Mouse (Mus musculus) lung, postnatal 0 days (tissue): ENCODE data around the gene Mycbp. TPM values are rescaled to one million over a fixed set of nuclear protein-coding genes. Genes with fewer than 3 reads are reported as not detected.
A peak's percentile ranks its signal among the peaks of the same experiment; 100 is the strongest.

Source experiments
- ATAC-seq: fragments of 200-750 bp; cut with Nextera tagmentation; 2 replicates; pipeline ENCODE4 v1.8.0; 2017; ENCODE audit warnings: moderate library complexity
- DNase-seq: peaks from one replicate; pipeline ENCODE4 v3.0.0-alpha.2; 2016; ENCODE audit warnings: low spot score
- H3K27ac ChIP-seq: fragments of 300-500 bp; sonication (generic); 2 replicates; pipeline ENCODE4 v1.5.1; 2014; ENCODE audit warnings: antibody characterized with exemption, mild to moderate bottlenecking, low read length, mixed read lengths
- H3K27me3 ChIP-seq: fragments of 300-500 bp; sonication (generic); replicated peaks from 2 replicates; pipeline ENCODE4 v1.6.1; 2014; ENCODE audit warnings: low read length, mixed read lengths; ENCODE audit not compliant: insufficient read depth
- H3K36me3 ChIP-seq: fragments of 300-500 bp; sonication (generic); 2 replicates; pipeline ENCODE4 v1.6.1; 2014; ENCODE audit warnings: low read length, mixed read lengths; ENCODE audit not compliant: insufficient read depth
- H3K4me1 ChIP-seq: fragments of 300-500 bp; sonication (generic); 2 replicates; pipeline ENCODE4 v1.6.1; 2014; ENCODE audit warnings: antibody characterized with exemption, low read depth, low read length, mixed read lengths; ENCODE audit not compliant: insufficient read depth
- H3K4me2 ChIP-seq: fragments of 300-500 bp; sonication (generic); replicated peaks from 2 replicates; pipeline ENCODE4 v1.6.1; 2014; ENCODE audit warnings: low read depth, mild to moderate bottlenecking, low read length, moderate library complexity, mixed read lengths
- H3K4me3 ChIP-seq: fragments of 300-500 bp; sonication (generic); 2 replicates; pipeline ENCODE4 v1.5.1; 2014; ENCODE audit warnings: low read depth, low read length
- H3K9ac ChIP-seq: fragments of 300-500 bp; sonication (generic); replicated peaks from 2 replicates; pipeline ENCODE4 v1.6.1; 2014; ENCODE audit warnings: low read depth, mild to moderate bottlenecking
- H3K9me3 ChIP-seq: fragments of 300-500 bp; sonication (generic); 2 replicates; pipeline ENCODE4 v1.6.1; 2016; ENCODE audit warnings: low read length, mixed read lengths
- CTCF ChIP-seq: IDR thresholded peaks from 2 replicates; pipeline ENCODE4 v1.5.1; 2016; ENCODE audit warnings: antibody characterized with exemption, mild to moderate bottlenecking
- EP300 ChIP-seq: IDR thresholded peaks from 2 replicates; pipeline ENCODE4 v1.6.1; 2016; ENCODE audit warnings: antibody characterized with exemption, mild to moderate bottlenecking, control low read depth
- WGBS: fragments of 180-500 bp; shearing (Covaris S2); extraction: QIAGEN DNeasy Blood & Tissue Kit; methylation state at CpG from one replicate; pipeline ENCODE4 v1.1.7; 2014; 5-methylcytosine and 5-hydroxymethylcytosine counted together
- polyA plus RNA-seq: library from polyadenylated mRNA; unstranded; fragments of >200 nt; fragmentation: Nextera tagmentation; extraction: Ambion mirVana; gene quantifications from 2 replicates; pipeline ENCODE4 v1.2.1, GENCODE M21; 2015

Mycbp gene
- polyA plus RNA-seq, 1 experiment from 2014 or later = 73.0 TPM

DNA sequence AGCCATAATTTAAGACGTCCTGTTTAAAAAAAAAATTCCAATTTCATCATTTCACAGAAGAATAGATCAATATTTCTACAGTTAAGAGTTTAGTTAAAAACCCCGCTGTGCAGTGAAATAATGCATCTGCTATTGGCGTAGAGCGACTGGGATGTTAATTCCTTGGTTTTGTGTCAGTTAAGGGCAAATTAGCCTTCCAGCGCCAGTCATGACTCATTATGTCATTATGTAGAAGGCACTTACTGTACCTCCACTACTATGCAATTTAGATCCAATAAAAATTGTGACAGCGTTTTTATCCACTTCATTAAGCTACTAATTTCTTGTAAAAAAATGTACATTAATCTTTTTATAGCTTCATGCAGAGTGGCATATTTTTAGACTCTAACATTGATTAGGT, 44.3 kb downstream of the Mycbp start:
- no peak overlapping the region for H3K4me3 ChIP-seq
- no peak overlapping the region for H3K4me2 ChIP-seq
- H3K9me3 ChIP-seq = no peaks in the 10 kb centered on the region
- H3K9ac ChIP-seq = no peak overlapping the region
- ATAC-seq (no peak), DNase-seq (no peak)
- H3K36me3 ChIP-seq = no peaks in the 10 kb centered on the region
- 80% methylated on average over 6 of the region's 6 CpGs for WGBS
- H3K4me1 ChIP-seq = no peaks in the 10 kb centered on the region
- no peaks in the 10 kb centered on the region for H3K27me3 ChIP-seq
- TF ChIP-seq CTCF (no peak), EP300 (no peak)
- H3K27ac ChIP-seq = no peak overlapping the region

DNA sequence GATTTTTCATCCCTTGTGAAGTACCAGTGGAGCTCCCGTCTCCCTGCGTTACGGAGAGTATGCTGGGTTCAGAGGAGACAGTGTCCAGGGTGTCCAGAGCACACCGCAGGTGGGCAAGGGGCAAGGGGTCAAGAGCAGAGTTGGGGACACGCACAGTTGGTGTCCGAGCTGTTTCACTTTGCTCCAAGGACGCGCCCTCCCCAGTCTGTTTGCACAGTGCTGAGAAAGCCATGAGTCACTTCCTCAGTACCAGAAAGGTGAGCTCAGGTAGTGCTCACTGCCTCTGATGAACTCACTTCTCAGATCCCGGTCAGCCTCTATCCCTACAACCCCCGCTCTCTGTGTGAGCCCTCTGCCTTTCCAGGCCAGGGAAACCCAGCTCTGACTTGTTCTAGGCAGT, 45.0 kb downstream of the Mycbp start:
- WGBS = 58% methylated on average over 10 of the region's 10 CpGs
- H3K27me3 ChIP-seq = no peaks in the 10 kb centered on the region
- DNase-seq = peak; percentile 74
- H3K9ac ChIP-seq = no peak overlapping the region
- no peaks in the 10 kb centered on the region for H3K36me3 ChIP-seq
- no peaks in the 10 kb centered on the region for H3K9me3 ChIP-seq
- no peak overlapping the region for H3K27ac ChIP-seq
- H3K4me3 ChIP-seq = no peak overlapping the region
- no peaks in the 10 kb centered on the region for H3K4me1 ChIP-seq
- peak; percentile 79 for ATAC-seq
- 0 out of 2 replicates have a peak overlapping the region, but pooled peaks have one; percentile 8 for H3K4me2 ChIP-seq
- TF ChIP-seq EP300 = no peak
- no peak for TF ChIP-seq CTCF

DNA sequence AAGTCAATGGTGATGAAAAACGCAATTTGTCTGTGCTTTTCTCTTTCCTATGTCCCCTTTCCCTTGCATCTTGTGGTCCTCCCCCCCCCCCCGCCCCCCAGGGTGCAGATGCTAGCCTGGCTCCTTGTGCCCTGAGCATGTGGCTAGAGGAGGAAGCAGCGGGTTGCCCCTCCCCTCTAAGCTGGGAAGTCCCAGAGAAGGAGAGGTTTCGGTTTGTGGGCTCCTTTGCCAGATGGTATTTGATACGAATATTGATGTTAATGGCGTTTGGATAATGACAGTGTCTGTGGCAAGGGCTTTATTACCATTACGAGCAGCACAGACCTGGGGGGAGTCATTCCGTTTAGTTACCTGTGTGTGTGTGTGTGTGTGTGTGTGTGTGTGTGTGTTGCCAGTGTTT, 47.4 kb downstream of the Mycbp start:
- WGBS = 44% methylated on average over 8 of the region's 8 CpGs
- ATAC-seq (no peak), DNase-seq (no peak)
- Histone ChIP-seq H3K27ac (no peak overlapping the region), H3K9me3 (no peaks in the 10 kb centered on the region), H3K4me2 (no peak overlapping the region), H3K36me3 (no peaks in the 10 kb centered on the region), H3K9ac (no peak overlapping the region), H3K4me3 (no peak overlapping the region), H3K4me1 (no peaks in the 10 kb centered on the region), H3K27me3 (0 out of 2 replicates have a peak, but pooled peaks cover under 1% of the 10 kb centered on the region)
- TF ChIP-seq EP300 = no peak

DNA sequence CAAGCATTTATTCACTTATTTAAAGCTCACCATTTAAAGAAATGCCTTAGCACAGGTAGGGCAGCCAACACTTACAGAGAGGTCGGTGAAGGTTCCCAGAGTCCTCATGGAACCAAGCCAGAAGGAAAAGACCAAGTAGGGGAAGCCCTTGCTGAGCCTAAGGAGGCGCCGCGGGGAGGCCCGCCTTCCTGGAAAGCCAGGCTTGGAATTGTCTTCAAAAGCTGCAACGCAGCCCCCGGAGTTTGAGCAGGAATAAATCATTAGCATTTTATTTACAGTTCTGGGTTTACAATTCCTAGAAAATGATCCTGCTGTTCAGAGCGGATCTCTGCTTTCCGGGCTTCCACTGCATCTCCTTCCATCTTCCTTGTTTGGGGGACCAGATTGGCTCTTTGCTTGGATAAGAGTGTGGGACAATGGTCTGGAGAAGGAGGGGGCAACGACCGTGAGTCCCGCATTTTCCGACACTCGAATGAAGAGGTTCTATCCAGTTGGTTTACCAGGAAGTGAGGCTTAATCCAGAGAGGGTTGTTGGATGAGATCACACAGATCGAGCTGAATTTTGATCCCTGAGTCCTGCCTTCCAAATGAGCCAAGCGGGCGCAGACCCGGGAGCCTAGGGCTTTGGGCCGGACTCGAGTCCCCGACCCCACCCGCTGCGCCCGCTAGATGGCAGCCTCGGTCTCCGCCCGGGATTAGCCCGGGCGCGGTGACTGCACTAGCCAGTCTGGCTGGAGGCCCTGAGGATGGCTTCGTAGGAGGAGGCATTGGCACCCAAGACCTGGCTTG, 52.3 kb downstream of the Mycbp start:
- DNase-seq (peak; percentile 76), ATAC-seq (peak; percentile 70)
- Histone ChIP-seq H3K27me3 (0 out of 2 replicates have a peak, but pooled peaks cover 3% of the 10 kb centered on the region), H3K4me1 (no peaks in the 10 kb centered on the region), H3K4me2 (peak overlapping the region; percentile 19), H3K27ac (no peak overlapping the region), H3K4me3 (peak overlapping the region; percentile 6; the same call in 1 of the 2 replicates), H3K9me3 (no peaks in the 10 kb centered on the region), H3K36me3 (no peaks in the 10 kb centered on the region), H3K9ac (no peak overlapping the region)
- peak; percentile 81 for TF ChIP-seq CTCF
- TF ChIP-seq EP300 = no peak
- WGBS = 4% methylated on average over 31 of the region's 31 CpGs

DNA sequence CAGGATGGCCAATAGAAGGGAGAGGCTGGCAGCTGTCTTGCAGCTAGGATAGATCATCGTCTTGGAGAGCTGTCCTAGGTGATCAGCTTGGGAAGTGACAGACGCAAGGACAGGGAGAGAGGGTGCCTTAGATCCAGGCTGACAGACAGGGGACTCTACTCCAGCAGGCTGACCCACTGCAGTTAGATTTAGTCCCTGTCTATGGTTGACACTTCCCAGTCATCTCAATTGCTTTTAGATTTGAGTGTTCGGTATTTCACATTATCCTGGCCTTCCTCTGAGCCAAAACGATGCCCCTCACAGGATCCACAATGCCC, 52.8 kb downstream of the Mycbp start:
- 49% methylated on average over 4 of the region's 4 CpGs for WGBS
- Histone ChIP-seq H3K27me3 (0 out of 2 replicates have a peak, but pooled peaks cover 3% of the 10 kb centered on the region), H3K36me3 (no peaks in the 10 kb centered on the region), H3K4me2 (no peak overlapping the region), H3K9ac (no peak overlapping the region), H3K4me3 (no peak overlapping the region), H3K9me3 (no peaks in the 10 kb centered on the region), H3K4me1 (no peaks in the 10 kb centered on the region), H3K27ac (no peak overlapping the region)
- TF ChIP-seq CTCF (no peak), EP300 (no peak)
- ATAC-seq (no peak), DNase-seq (no peak)

DNA sequence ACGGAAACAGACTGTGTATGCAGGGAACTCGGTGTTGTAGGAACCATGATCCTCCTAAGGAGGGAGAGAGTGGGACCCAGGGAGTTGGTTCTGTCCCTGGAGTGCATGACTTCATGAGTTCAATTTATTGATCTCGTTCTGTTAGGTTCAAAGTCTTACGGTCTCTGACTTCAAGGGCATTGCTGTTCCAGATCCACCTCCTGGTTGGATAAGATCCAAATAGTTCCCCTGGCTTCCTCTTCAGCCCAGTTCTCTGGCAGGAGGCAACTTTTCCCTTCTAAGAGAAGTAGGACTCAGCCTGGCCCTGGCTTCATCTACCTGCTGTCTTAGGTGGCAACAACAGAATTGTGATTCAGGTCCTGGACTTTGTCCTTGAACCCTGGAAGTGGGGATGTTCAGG, 53.3 kb downstream of the Mycbp start:
- H3K36me3 ChIP-seq = no peaks in the 10 kb centered on the region
- no peak for TF ChIP-seq CTCF
- no peak for TF ChIP-seq EP300
- DNase-seq (no peak), ATAC-seq (no peak)
- no peak overlapping the region for H3K27ac ChIP-seq
- H3K4me3 ChIP-seq = no peak overlapping the region
- H3K4me1 ChIP-seq = no peaks in the 10 kb centered on the region
- H3K9ac ChIP-seq = no peak overlapping the region
- 60% methylated on average over 4 of the region's 4 CpGs for WGBS
- 0 out of 2 replicates have a peak, but pooled peaks cover 3% of the 10 kb centered on the region for H3K27me3 ChIP-seq
- no peak overlapping the region for H3K4me2 ChIP-seq
- H3K9me3 ChIP-seq = no peaks in the 10 kb centered on the region
